Mouse (Mus musculus) bone marrow macrophage, adult 2 months (primary cell): ENCODE data around the gene Celf5.

Experiments used
- CTCF ChIP-seq: IDR thresholded peaks from 2 replicates; pipeline ENCODE4 v1.5.1; 2012; ENCODE audit warnings: low read depth, mild to moderate bottlenecking, low read length, moderate library complexity
- POLR2A ChIP-seq: IDR thresholded peaks from 2 replicates; pipeline ENCODE4 v1.6.1; 2012; ENCODE audit warnings: mild to moderate bottlenecking, low read depth, low read length, borderline replicate concordance

DNA sequence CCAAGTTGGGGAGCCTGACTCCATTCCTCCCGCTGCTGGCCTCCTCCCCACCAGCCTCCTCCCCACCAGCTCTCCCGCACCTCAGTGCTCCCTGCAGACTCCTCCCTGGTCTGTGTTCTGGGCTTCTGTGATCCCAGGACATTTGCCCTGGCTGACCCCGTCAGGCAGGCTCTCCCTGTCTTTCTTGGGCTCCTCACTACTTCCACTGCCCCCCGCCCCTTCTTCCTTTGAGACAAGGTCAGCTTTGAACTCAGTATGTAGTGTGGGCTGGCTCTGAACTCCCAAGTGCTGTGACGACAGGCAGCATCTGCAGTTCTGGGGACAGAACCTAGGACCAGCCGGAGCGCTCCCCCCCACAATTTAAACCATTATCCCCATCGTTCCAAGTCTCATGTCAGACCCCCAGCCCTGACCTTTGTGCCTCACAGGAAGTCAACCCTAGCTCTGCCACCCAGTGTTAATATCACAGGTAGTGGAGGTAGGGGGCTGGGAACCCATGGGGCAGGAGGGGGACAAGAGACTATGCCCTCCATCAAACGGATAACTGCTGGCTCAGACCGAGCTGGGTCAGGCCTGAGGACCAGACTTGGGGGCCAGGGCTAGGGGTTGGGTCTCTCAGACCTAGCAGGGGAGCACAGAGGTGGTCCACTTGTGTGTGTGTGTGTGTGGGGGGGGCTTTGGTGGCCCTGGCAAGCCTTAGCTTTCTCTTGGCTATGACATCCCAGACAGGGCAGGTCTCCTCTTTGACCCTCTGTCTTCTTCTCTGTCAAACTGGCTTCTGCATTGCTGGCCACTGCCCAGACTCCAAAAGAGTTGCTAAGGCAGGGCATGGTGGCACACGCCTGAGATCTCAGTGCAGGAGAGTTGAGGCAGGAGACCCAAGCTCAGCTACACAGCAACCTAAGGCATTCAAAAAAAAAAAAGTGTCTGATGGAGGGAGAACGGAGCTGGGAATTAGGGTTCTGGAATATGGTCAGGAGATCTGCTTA is 65.0 kb downstream of the Celf5 start:
- TF ChIP-seq CTCF = no peak
- no peak for TF ChIP-seq POLR2A
